Mouse (Mus musculus) liver, embryonic 16.5 days (tissue): ENCODE measurements at regions not wholly inside any gene's neighbourhood (a gene's known extent, or its start where the extent isn't known, plus 50 kb on each side); places are given as distances from the start of the nearest gene placed in this dataset.

Source experiments
- ATAC-seq: fragments of 200-750 bp; cut with Nextera tagmentation; 2 replicates; pipeline ENCODE4 v1.8.0; 2017; ENCODE audit warnings: low read depth, mild to moderate bottlenecking, moderate number of reproducible peaks, moderate library complexity
- H3K27ac ChIP-seq: fragments of 300-500 bp; sonication (generic); 2 replicates; pipeline ENCODE4 v1.5.1; 2014; ENCODE audit warnings: mild to moderate bottlenecking, low read length
- H3K27me3 ChIP-seq: fragments of 300-500 bp; sonication (generic); 2 replicates; pipeline ENCODE4 v1.6.1; 2014; ENCODE audit warnings: low read depth, low read length, mixed read lengths; ENCODE audit not compliant: control insufficient read depth, insufficient read depth
- H3K36me3 ChIP-seq: fragments of 300-500 bp; sonication (generic); 2 replicates; pipeline ENCODE4 v1.6.1; 2014; ENCODE audit warnings: mild to moderate bottlenecking; ENCODE audit not compliant: control insufficient read depth, insufficient read depth
- H3K4me1 ChIP-seq: fragments of 300-500 bp; sonication (generic); 2 replicates; pipeline ENCODE4 v1.6.1; 2014; ENCODE audit warnings: low read depth, low read length, mixed read lengths; ENCODE audit not compliant: control insufficient read depth
- H3K4me2 ChIP-seq: fragments of 300-500 bp; sonication (generic); 2 replicates; pipeline ENCODE4 v1.6.1; 2014; ENCODE audit warnings: low read depth, low read length, mixed read lengths
- H3K4me3 ChIP-seq: fragments of 300-500 bp; sonication (generic); 2 replicates; pipeline ENCODE4 v1.5.1; 2014; ENCODE audit warnings: low read depth, mild to moderate bottlenecking, low read length
- H3K9ac ChIP-seq: fragments of 300-500 bp; sonication (generic); 2 replicates; pipeline ENCODE4 v1.6.1; 2014; ENCODE audit warnings: low read depth, low read length
- H3K9me3 ChIP-seq: fragments of 300-500 bp; sonication (generic); replicated peaks from 2 replicates; pipeline ENCODE4 v1.6.1; 2016; ENCODE audit warnings: low read length; ENCODE audit not compliant: control insufficient read depth
- WGBS: fragments of 180-500 bp; shearing (Covaris S2); extraction: QIAGEN DNeasy Blood & Tissue Kit; methylation state at CpG from one replicate; pipeline ENCODE4 v1.1.7; 2014; ENCODE audit not compliant: insufficient replicate concordance; 5-methylcytosine and 5-hydroxymethylcytosine counted together

DNA sequence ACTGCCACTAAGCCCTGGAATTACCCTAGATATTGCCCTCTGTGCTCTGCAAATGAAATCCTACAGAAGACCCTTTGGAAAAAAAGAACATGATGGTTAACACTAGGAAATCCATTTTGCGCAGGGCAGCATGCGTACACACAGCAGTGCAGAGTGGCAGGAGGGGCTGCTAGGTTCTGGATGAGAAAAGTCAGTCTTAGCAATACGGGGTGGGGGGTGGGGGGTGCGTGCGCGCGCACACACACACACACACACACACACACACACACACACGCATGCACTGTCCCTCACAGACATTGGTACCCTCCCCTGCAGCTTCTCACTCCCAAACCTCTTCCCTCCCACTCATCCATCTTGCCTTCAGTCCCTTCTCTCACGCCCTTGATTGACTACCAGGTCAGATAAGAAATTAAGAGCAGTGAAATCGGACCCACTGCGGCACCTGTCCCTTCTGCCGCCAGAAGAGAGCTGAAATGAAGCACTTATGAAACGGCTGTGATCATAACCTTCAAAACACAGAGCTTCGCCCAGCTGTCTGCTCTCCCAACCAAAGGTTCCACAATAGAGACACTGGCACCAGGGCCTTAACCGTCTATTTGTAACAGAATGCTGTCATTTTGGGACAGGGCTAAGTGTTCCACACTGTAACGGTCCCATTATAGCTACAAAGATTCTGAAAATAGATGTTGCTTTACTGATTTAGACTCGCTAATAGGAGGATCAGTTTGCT, 209.3 kb upstream of the Pitx2 start:
- no peaks in the 10 kb centered on the region for H3K9me3 ChIP-seq
- no peak overlapping the region for H3K9ac ChIP-seq
- no peaks in the 10 kb centered on the region for H3K36me3 ChIP-seq
- no peaks in the 10 kb centered on the region for H3K27me3 ChIP-seq
- no peak overlapping the region for H3K4me3 ChIP-seq
- no peak for ATAC-seq
- no peak overlapping the region for H3K27ac ChIP-seq
- H3K4me1 ChIP-seq: no peaks in the 10 kb centered on the region
- WGBS: 66% methylated on average over 17 of the region's 17 CpGs
- no peak overlapping the region for H3K4me2 ChIP-seq

DNA sequence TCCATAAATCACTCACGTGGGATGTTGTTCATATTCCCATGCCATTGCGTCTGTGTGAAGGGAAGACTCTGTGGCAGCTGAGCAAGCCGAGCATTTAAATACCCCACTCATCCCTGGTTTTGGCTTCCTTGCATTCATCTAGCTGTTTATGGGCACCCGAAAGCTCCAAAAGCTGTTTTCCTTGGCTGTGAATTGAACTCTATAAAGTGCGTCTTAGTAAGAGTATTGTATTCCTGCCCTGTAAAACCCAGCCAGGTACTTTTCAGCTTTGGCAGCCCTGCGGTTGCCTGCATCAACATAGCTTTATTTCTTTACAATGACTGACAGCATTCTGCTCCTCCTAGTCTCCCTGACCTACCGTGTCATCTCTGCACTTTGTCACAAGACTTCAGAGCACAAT, 196.8 kb upstream of the Pitx2 start:
- Histone ChIP-seq H3K27ac (no peak overlapping the region), H3K36me3 (no peaks in the 10 kb centered on the region), H3K27me3 (no peaks in the 10 kb centered on the region), H3K9ac (no peak overlapping the region), H3K4me1 (no peaks in the 10 kb centered on the region), H3K4me3 (no peak overlapping the region), H3K4me2 (no peak overlapping the region), H3K9me3 (no peaks in the 10 kb centered on the region)
- WGBS: 66% methylated on average over 7 of the region's 7 CpGs
- no peak for ATAC-seq

DNA sequence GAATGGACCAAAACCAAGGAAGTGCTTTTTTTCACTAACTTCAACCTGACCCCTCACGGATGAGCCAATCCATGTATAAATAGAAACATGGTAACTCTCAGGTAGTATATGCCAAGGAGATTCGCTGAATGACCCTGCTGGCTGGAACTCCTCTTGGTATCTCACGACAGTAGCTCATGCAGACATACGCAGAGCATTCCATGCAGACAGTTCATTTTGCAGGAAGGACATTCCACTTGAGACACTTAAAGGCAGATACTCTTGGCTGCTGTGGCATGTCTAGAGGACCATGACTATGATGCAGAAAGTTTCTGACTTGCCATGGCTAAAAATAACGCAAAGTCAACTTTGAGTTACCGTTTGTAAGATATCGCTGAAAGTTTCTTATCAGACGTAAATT, 195.6 kb upstream of the Pitx2 start:
- Histone ChIP-seq H3K27me3 (no peaks in the 10 kb centered on the region), H3K9ac (no peak overlapping the region)

DNA sequence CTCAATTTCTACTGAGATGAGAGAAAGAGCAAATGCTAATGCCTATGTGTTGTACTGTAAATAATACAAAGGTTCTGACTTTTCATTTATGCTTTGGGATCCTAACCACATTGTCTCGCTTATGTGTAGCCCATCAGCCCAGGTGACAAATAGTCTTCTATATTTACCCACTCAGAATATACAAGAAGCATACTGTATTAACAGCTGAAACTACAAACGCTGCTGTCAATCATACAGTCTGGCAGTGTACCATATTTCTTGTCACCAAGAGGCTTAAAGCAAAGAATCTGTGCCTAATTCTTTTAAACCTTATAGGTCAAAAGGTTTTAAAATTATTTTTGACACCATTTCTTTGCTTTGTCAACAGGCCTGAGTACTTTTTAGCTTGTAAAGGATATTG, 160.8 kb upstream of the Pitx2 start:
- no peak for ATAC-seq
- no peak overlapping the region for H3K4me2 ChIP-seq
- no peak overlapping the region for H3K9ac ChIP-seq
- H3K36me3 ChIP-seq: no peaks in the 10 kb centered on the region
- H3K4me3 ChIP-seq: no peak overlapping the region
- no peak overlapping the region for H3K27ac ChIP-seq
- H3K4me1 ChIP-seq: no peaks in the 10 kb centered on the region
- 58% methylated on average over 2 of the region's 2 CpGs for WGBS
- no peaks in the 10 kb centered on the region for H3K27me3 ChIP-seq
- no peaks in the 10 kb centered on the region for H3K9me3 ChIP-seq

More for the DNA sequence above, 195.6 kb upstream of the Pitx2 start:
- 71% methylated on average over 8 of the region's 8 CpGs for WGBS
- Histone ChIP-seq H3K4me3 (no peak overlapping the region), H3K9me3 (no peaks in the 10 kb centered on the region), H3K36me3 (no peaks in the 10 kb centered on the region), H3K4me1 (no peaks in the 10 kb centered on the region), H3K4me2 (no peak overlapping the region), H3K27ac (no peak overlapping the region)
- no peak for ATAC-seq

GRCm38 (mm10) chr3:129044834-129045233, 154.8 kb upstream of the Pitx2 start:
- Histone ChIP-seq H3K9me3 (no peaks in the 10 kb centered on the region), H3K27ac (no peak overlapping the region), H3K9ac (no peak overlapping the region), H3K27me3 (no peaks in the 10 kb centered on the region), H3K36me3 (no peaks in the 10 kb centered on the region), H3K4me2 (no peak overlapping the region), H3K4me1 (no peaks in the 10 kb centered on the region), H3K4me3 (no peak overlapping the region)
- 66% methylated on average over 5 of the region's 5 CpGs for WGBS
- no peak for ATAC-seq

DNA sequence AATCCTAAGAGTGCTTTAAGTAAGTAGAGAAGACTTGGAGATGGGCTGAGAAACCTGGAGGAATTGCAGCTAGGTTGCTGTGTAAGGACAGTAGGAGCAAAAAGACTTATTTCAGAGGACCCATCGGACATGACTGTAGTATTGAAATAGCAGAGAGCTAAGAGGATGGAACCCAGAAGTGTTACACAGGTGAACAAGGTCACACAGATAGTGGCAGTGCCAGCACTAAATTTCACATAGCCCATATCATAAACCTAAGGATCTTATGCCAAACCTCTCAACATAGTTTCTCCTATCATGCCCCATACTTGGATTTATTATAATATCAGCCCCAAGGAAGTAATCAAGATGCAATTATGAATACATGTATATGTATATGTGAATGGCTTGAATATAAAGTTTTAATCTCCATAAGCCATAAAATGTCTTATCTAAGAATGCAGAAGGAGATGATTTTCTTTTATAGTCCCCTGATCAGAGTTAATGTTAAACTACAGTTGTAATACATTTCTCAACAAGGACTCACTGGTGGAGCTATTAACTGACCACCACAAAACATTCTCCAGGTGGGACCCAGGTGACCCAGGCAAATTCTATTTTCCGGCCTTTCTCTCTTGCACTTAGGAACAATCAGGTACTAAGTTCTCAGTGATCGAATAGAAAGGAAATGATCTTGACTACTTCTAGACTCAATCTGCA, 149.6 kb upstream of the Pitx2 start:
- H3K4me2 ChIP-seq: no peak overlapping the region
- ATAC-seq: no peak
- H3K27ac ChIP-seq: no peak overlapping the region
- no peaks in the 10 kb centered on the region for H3K36me3 ChIP-seq
- 62% methylated on average over 3 of the region's 3 CpGs for WGBS
- H3K4me3 ChIP-seq: no peak overlapping the region
- H3K27me3 ChIP-seq: no peaks in the 10 kb centered on the region
- H3K9ac ChIP-seq: no peak overlapping the region
- no peaks in the 10 kb centered on the region for H3K4me1 ChIP-seq
- H3K9me3 ChIP-seq: no peaks in the 10 kb centered on the region

- no peaks in the 10 kb centered on the region for H3K4me1 ChIP-seq
- no peak for ATAC-seq
- no peak overlapping the region for H3K27ac ChIP-seq
- H3K4me2 ChIP-seq: no peak overlapping the region
- no peaks in the 10 kb centered on the region for H3K36me3 ChIP-seq
- H3K9me3 ChIP-seq: no peaks in the 10 kb centered on the region
- H3K9ac ChIP-seq: no peak overlapping the region
- no peaks in the 10 kb centered on the region for H3K27me3 ChIP-seq
- no peak overlapping the region for H3K4me3 ChIP-seq
- WGBS: 35% methylated on average over 19 of the region's 19 CpGs
Measured at GRCm38 (mm10) chr3:129065457-129066364, 134.0 kb upstream of the Pitx2 start.

DNA sequence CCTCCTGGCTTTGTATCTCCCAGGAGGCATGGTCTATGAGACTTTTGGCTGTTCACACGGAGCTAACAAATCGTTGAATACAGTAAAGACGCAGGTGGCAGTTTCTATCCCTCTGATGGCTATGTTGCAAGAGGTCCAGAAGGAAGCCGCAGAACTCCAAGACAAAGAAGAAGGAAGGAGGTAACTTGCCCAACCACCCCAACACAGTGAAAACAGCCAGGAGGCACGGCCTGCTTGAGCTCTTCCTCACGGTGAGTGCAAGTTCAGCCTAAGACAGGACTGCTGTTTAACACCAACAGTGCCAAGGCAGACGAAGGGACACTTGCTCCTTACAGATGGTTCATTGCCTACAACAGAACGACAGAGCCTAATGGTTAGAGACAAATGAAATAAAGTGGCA, 130.0 kb upstream of the Pitx2 start:
- Histone ChIP-seq H3K9ac (no peak overlapping the region), H3K9me3 (no peaks in the 10 kb centered on the region), H3K27ac (no peak overlapping the region), H3K4me3 (no peak overlapping the region), H3K27me3 (no peaks in the 10 kb centered on the region), H3K36me3 (no peaks in the 10 kb centered on the region), H3K4me2 (no peak overlapping the region), H3K4me1 (no peaks in the 10 kb centered on the region)
- ATAC-seq: no peak
- WGBS: 47% methylated on average over 8 of the region's 8 CpGs

DNA sequence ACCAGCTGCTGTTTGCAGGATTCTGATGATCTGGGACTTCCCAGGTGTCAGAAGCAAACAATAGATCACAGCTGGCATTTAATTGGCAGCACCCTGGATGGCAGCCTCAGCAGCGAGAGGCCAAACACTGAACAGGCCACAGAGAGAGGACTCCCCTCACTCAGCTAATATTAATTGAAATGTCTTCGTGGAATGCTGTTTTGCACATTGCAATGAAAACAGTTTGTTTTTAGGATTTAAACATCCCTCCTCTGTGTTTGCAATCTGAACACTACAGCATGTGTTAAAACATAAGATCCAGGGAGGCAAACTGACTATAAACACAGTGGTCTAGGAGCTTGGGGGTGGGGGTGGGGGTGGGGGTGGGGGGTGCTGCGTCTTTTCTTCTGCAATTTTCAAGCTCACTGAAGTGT, 129.2 kb upstream of the Pitx2 start:
- Histone ChIP-seq H3K4me3 (no peak overlapping the region), H3K36me3 (no peaks in the 10 kb centered on the region), H3K27me3 (no peaks in the 10 kb centered on the region), H3K4me1 (no peaks in the 10 kb centered on the region), H3K9ac (no peak overlapping the region), H3K27ac (no peak overlapping the region), H3K9me3 (no peaks in the 10 kb centered on the region), H3K4me2 (no peak overlapping the region)
- 33% methylated on average over 3 of the region's 3 CpGs for WGBS
- no peak for ATAC-seq
